Mouse (Mus musculus) heart, embryonic 10.5 days (tissue): Measurements from ENCODE around the gene Tinf2. TPM values are rescaled to one million over a fixed set of nuclear protein-coding genes. Genes with fewer than 3 reads are reported as not detected.

Experiments
- DNase-seq: peaks from one replicate; pipeline ENCODE4 v3.0.0-alpha.2; 2017; ENCODE audit warnings: low spot score
- H3K27ac ChIP-seq: fragments of 300-500 bp; sonication (generic); 2 replicates; pipeline ENCODE4 v1.5.1; 2016; ENCODE audit warnings: mild to moderate bottlenecking
- H3K27me3 ChIP-seq: fragments of 300-500 bp; sonication (generic); 2 replicates; pipeline ENCODE4 v1.6.1; 2016; ENCODE audit warnings: mild to moderate bottlenecking; ENCODE audit not compliant: poor library complexity, insufficient read depth, severe bottlenecking
- H3K36me3 ChIP-seq: fragments of 300-500 bp; sonication (generic); 2 replicates; pipeline ENCODE4 v1.6.1; 2016; ENCODE audit warnings: mild to moderate bottlenecking, moderate library complexity
- H3K4me1 ChIP-seq: fragments of 300-500 bp; sonication (generic); 2 replicates; pipeline ENCODE4 v1.6.1; 2016; ENCODE audit warnings: mild to moderate bottlenecking
- H3K4me3 ChIP-seq: fragments of 300-500 bp; sonication (generic); 2 replicates; pipeline ENCODE4 v1.5.1; 2016; ENCODE audit warnings: mild to moderate bottlenecking, moderate library complexity
- H3K9me3 ChIP-seq: fragments of 300-500 bp; sonication (generic); 2 replicates; pipeline ENCODE4 v1.6.1; 2016; ENCODE audit warnings: mild to moderate bottlenecking, moderate library complexity
- WGBS: fragments of 180-500 bp; shearing (Covaris S2); methylation state at CpG from one replicate; pipeline ENCODE4 v1.1.7; 2016; 5-methylcytosine and 5-hydroxymethylcytosine counted together
- polyA plus RNA-seq: library from polyadenylated mRNA; unstranded; fragments of >200 nt; fragmentation: Nextera tagmentation; extraction: Ambion mirVana; gene quantifications from 2 replicates; pipeline ENCODE4 v1.2.1, GENCODE M21; 2016

Tinf2 gene
- polyA plus RNA-seq, 1 experiment from 2014 or later = 50.4 TPM

GRCm38 (mm10) chr14:55643060-55643907 is 38.3 kb downstream of the Tinf2 start, which contains the start of gene Tm9sf1:
Gene Tm9sf1 (minus strand): TSS chr14:55643806.
- H3K4me3 ChIP-seq = peak within 1 kb of the TSS; percentile 99
- H3K27me3 ChIP-seq = no peaks in the 10 kb centered on the region
- H3K9me3 ChIP-seq = no peaks in the 10 kb centered on the region
- peaks cover 52% of the 10 kb centered on the region for H3K36me3 ChIP-seq
- peak within 1 kb of the TSS; percentile 100 for H3K27ac ChIP-seq
- DNase-seq = peak; percentile 94
- WGBS = under 1% methylated on average over 89 of the region's 89 CpGs
- peaks cover 20% of the 10 kb centered on the region for H3K4me1 ChIP-seq

- peaks cover 58% of the 10 kb centered on the region for H3K36me3 ChIP-seq
Observed at GRCm38 (mm10) chr14:55642679-55643059, 39.0 kb downstream of the Tinf2 start.

GRCm38 (mm10) chr14:55641291-55641690 is 40.3 kb downstream of the Tinf2 start:
- peaks cover 63% of the 10 kb centered on the region for H3K36me3 ChIP-seq
- H3K4me3 ChIP-seq = no peak overlapping the region
- 95% methylated on average over 13 of the region's 13 CpGs for WGBS
- H3K4me1 ChIP-seq = peaks cover 23% of the 10 kb centered on the region
- H3K9me3 ChIP-seq = no peaks in the 10 kb centered on the region
- no peak overlapping the region for H3K27ac ChIP-seq
- no peak for DNase-seq
- no peaks in the 10 kb centered on the region for H3K27me3 ChIP-seq

More at GRCm38 (mm10) chr14:55642679-55643059, 39.0 kb downstream of the Tinf2 start:
- 24% methylated on average over 8 of the region's 8 CpGs for WGBS
- Histone ChIP-seq H3K4me3 (peak overlapping the region; percentile 99), H3K27me3 (no peaks in the 10 kb centered on the region), H3K27ac (peak overlapping the region; percentile 100), H3K4me1 (peaks cover 20% of the 10 kb centered on the region), H3K9me3 (no peaks in the 10 kb centered on the region)
- no peak for DNase-seq

- no peak overlapping the region for H3K27ac ChIP-seq
- no peaks in the 10 kb centered on the region for H3K9me3 ChIP-seq
- H3K36me3 ChIP-seq = peaks cover 61% of the 10 kb centered on the region
- H3K4me1 ChIP-seq = peaks cover 25% of the 10 kb centered on the region
- H3K4me3 ChIP-seq = no peak overlapping the region
- 94% methylated on average over 14 of the region's 14 CpGs for WGBS
- H3K27me3 ChIP-seq = no peaks in the 10 kb centered on the region
- DNase-seq = no peak
Observed at GRCm38 (mm10) chr14:55640816-55641215, 40.8 kb downstream of the Tinf2 start.

- H3K4me3 ChIP-seq = no peak within 1 kb of the TSS
- H3K27me3 ChIP-seq = no peaks in the 10 kb centered on the region
- no peaks in the 10 kb centered on the region for H3K9me3 ChIP-seq
- H3K27ac ChIP-seq = no peak within 1 kb of the TSS
- H3K4me1 ChIP-seq = peaks cover 27% of the 10 kb centered on the region
- DNase-seq = no peak
- WGBS = 89% methylated on average over 9 of the region's 9 CpGs
- peaks cover 74% of the 10 kb centered on the region for H3K36me3 ChIP-seq
Observed at GRCm38 (mm10) chr14:55637795-55638194, 43.8 kb downstream of the Tinf2 start, which contains the start of gene Gm49378. Gene Gm49378 (minus strand): TSS chr14:55637895.

GRCm38 (mm10) chr14:55635523-55636007 is 46.1 kb downstream of the Tinf2 start, which contains the start of gene Ipo4:
Gene Ipo4 (minus strand): TSS chr14:55635957.
- no peaks in the 10 kb centered on the region for H3K27me3 ChIP-seq
- 1% methylated on average over 33 of the region's 33 CpGs for WGBS

GRCm38 (mm10) chr14:55634874-55635522 is 46.6 kb downstream of the Tinf2 start:
- H3K27me3 ChIP-seq = no peaks in the 10 kb centered on the region
- WGBS = 4% methylated on average over 23 of the region's 23 CpGs
- DNase-seq = no peak
- H3K27ac ChIP-seq = peak overlapping the region; percentile 88
- peaks cover 22% of the 10 kb centered on the region for H3K4me1 ChIP-seq
- H3K36me3 ChIP-seq = peaks cover 84% of the 10 kb centered on the region
- peak overlapping the region; percentile 84 for H3K4me3 ChIP-seq
- H3K9me3 ChIP-seq = no peaks in the 10 kb centered on the region

More at GRCm38 (mm10) chr14:55635523-55636007, 46.1 kb downstream of the Tinf2 start, which contains the start of gene Ipo4:
- Histone ChIP-seq H3K27ac (peak within 1 kb of the TSS; percentile 88), H3K4me3 (peak within 1 kb of the TSS; percentile 84), H3K36me3 (peaks cover 84% of the 10 kb centered on the region), H3K4me1 (peaks cover 22% of the 10 kb centered on the region), H3K9me3 (no peaks in the 10 kb centered on the region)
- DNase-seq = peak; percentile 97

- 54% methylated on average over 5 of the region's 5 CpGs for WGBS
- no peak overlapping the region for H3K27ac ChIP-seq
- no peak for DNase-seq
- H3K4me3 ChIP-seq = no peak overlapping the region
- H3K9me3 ChIP-seq = no peaks in the 10 kb centered on the region
- peaks cover 6% of the 10 kb centered on the region for H3K4me1 ChIP-seq
- no peaks in the 10 kb centered on the region for H3K27me3 ChIP-seq
- H3K36me3 ChIP-seq = peaks cover 100% of the 10 kb centered on the region
Observed at GRCm38 (mm10) chr14:55629312-55629711, 52.3 kb downstream of the Tinf2 start.

GRCm38 (mm10) chr14:55628077-55628827 is 53.4 kb downstream of the Tinf2 start:
- no peak overlapping the region for H3K4me3 ChIP-seq
- WGBS = 87% methylated on average over 27 of the region's 27 CpGs
- H3K27ac ChIP-seq = no peak overlapping the region
- no peaks in the 10 kb centered on the region for H3K9me3 ChIP-seq
- H3K4me1 ChIP-seq = peaks cover 6% of the 10 kb centered on the region; the same call in 1 of the 2 replicates
- H3K27me3 ChIP-seq = no peaks in the 10 kb centered on the region
- H3K36me3 ChIP-seq = peaks cover 100% of the 10 kb centered on the region
- DNase-seq = no peak

Other genes with a start within 250 kb of the Tinf2 start
- 62.6 and 85.5 TPM in 2 replicates for gene Dhrs4, start 203.1 kb downstream of the Tinf2 start, polyA plus RNA-seq
- 1.5 and 3.3 TPM in 2 replicates for gene Carmil3, start 191.2 kb downstream of the Tinf2 start, polyA plus RNA-seq
- 0.36 and 0.41 TPM in 2 replicates for gene Cpne6, start 171.4 kb downstream of the Tinf2 start, polyA plus RNA-seq
- not detected in 2 replicates for gene Nrl, start 156.8 kb downstream of the Tinf2 start, polyA plus RNA-seq
- 31.5 and 32.5 TPM in 2 replicates for gene Pck2, start 141.6 kb downstream of the Tinf2 start, polyA plus RNA-seq
- 69.9 and 75.2 TPM in 2 replicates for gene Dcaf11, start 121.8 kb downstream of the Tinf2 start, polyA plus RNA-seq
- gene A730061H03Rik, start 121.4 kb downstream of the Tinf2 start, polyA plus RNA-seq = 1.3 TPM in 1 of 2 replicates, not detected in the other
- gene Fitm1, start 106.2 kb downstream of the Tinf2 start, polyA plus RNA-seq = 74.6 and 136 TPM in 2 replicates
- 173 and 196 TPM in 2 replicates for gene Psme1, start 103.7 kb downstream of the Tinf2 start, polyA plus RNA-seq
- 17.1 and 22.1 TPM in 2 replicates for gene Emc9, start 96.5 kb downstream of the Tinf2 start, polyA plus RNA-seq
- 188 and 205 TPM in 2 replicates for gene Psme2, start 90.7 kb downstream of the Tinf2 start, polyA plus RNA-seq
- gene Rnf31, start 90.1 kb downstream of the Tinf2 start, polyA plus RNA-seq = 14.4 and 21.9 TPM in 2 replicates
- 5.9 and 7.4 TPM in 2 replicates for gene Irf9, start 78.2 kb downstream of the Tinf2 start, polyA plus RNA-seq
- gene Rec8, start 63.8 kb downstream of the Tinf2 start, polyA plus RNA-seq = 13.7 and 17.6 TPM in 2 replicates
- gene Ipo4, start 45.9 kb downstream of the Tinf2 start, polyA plus RNA-seq = 103 and 108 TPM in 2 replicates
- gene Gm49378, start 43.9 kb downstream of the Tinf2 start, polyA plus RNA-seq = 2.3 and 3.1 TPM in 2 replicates
- gene Tm9sf1, start 38.0 kb downstream of the Tinf2 start, polyA plus RNA-seq = 91.6 and 96.4 TPM in 2 replicates
- gene Tssk4, start 31.6 kb downstream of the Tinf2 start, polyA plus RNA-seq = 0.27 and 0.57 TPM in 2 replicates
- gene Mdp1, start 21.3 kb downstream of the Tinf2 start, polyA plus RNA-seq = 71.6 and 79.7 TPM in 2 replicates
- gene Gmpr2, start 9.9 kb downstream of the Tinf2 start, polyA plus RNA-seq = 50.8 and 58.8 TPM in 2 replicates
- 543 and 573 TPM in 2 replicates for gene Nedd8, start 9.7 kb downstream of the Tinf2 start, polyA plus RNA-seq
- gene Tgm1, start 32.1 kb upstream of the Tinf2 start, polyA plus RNA-seq = 0.46 and 1.6 TPM in 2 replicates
- gene Rabggta, start 40.4 kb upstream of the Tinf2 start, polyA plus RNA-seq = 25.1 and 29.4 TPM in 2 replicates
- 59.7 and 60.5 TPM in 2 replicates for gene Dhrs1, start 63.9 kb upstream of the Tinf2 start, polyA plus RNA-seq
- gene Nop9, start 63.9 kb upstream of the Tinf2 start, polyA plus RNA-seq = 33.2 and 49.1 TPM in 2 replicates
- gene Cideb, start 76.6 kb upstream of the Tinf2 start, polyA plus RNA-seq = 1.4 and 2.0 TPM in 2 replicates
- gene Ltb4r2, start 79.6 kb upstream of the Tinf2 start, polyA plus RNA-seq = 0.44 and 1.1 TPM in 2 replicates
- gene Ltb4r1, start 84.1 kb upstream of the Tinf2 start, polyA plus RNA-seq = 0.53 and 0.79 TPM in 2 replicates
- 14.5 and 18.1 TPM in 2 replicates for gene Adcy4, start 102.3 kb upstream of the Tinf2 start, polyA plus RNA-seq
- 20.0 and 32.0 TPM in 2 replicates for gene Ripk3, start 107.0 kb upstream of the Tinf2 start, polyA plus RNA-seq
- 15.4 and 35.8 TPM in 2 replicates for gene Nfatc4, start 141.3 kb upstream of the Tinf2 start, polyA plus RNA-seq
- gene Nynrin, start 172.2 kb upstream of the Tinf2 start, polyA plus RNA-seq = 27.1 and 32.7 TPM in 2 replicates
- 0.12 and 0.30 TPM in 2 replicates for gene Cbln3, start 202.6 kb upstream of the Tinf2 start, polyA plus RNA-seq
- 18.2 and 23.2 TPM in 2 replicates for gene Khnyn, start 203.1 kb upstream of the Tinf2 start, polyA plus RNA-seq
- 42.4 and 50.3 TPM in 2 replicates for gene Sdr39u1, start 218.5 kb upstream of the Tinf2 start, polyA plus RNA-seq